Mouse (Mus musculus) kidney, postnatal 14 days (tissue): ENCODE results near the gene Farsa.

Experiments used
- DNase-seq: peaks from one replicate; pipeline ENCODE4 v3.0.0; 2022; ENCODE audit warnings: mixed read lengths

Gene Farsa

DNA sequence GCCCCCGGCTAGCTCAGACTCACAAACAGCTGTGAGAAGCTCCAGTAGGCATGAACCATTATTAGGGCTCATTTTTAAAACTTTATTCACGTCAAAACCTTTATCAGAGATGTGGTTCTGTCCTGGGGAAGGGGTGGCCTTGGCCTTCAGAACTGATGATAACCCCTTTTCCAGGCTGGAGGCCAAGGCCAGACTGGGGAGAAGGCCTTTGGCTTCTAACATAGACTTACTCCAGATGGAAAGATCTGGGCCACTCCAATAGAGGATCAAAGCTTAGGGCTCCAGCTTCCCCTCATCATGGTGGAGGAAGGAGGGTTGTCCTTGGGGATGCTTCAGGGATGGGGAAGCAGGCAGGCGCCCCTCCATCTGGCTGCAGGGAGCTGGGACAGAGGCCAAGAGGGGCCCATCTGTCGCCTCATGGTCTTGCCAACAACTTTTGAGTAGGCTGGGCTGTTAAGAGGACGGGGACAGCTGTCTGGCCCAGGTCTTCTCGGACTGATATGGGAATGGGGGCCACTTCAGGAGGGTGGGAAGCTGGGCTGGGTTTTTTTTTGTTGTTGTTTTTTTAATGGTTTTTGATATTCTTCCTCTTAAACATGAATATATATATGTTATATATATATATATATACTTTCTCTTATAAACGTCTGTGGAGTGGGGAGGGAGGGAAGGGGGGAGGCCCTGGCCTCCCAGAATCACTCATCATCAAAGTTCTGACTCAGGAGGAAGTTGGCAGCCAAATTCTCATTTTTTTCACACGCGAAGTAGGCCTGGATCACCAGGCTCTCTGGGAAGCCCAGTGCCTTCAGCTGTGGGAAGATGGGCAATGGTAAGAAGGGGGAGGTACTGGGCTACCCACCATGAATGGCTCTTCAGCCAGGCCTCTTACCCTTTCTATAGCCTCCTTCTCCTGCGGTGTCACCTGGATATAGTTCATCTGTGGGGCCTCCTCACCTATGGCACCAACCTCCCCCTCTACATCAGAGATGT, 21.6 kb upstream of the Farsa start:
- DNase-seq = no peak

DNA sequence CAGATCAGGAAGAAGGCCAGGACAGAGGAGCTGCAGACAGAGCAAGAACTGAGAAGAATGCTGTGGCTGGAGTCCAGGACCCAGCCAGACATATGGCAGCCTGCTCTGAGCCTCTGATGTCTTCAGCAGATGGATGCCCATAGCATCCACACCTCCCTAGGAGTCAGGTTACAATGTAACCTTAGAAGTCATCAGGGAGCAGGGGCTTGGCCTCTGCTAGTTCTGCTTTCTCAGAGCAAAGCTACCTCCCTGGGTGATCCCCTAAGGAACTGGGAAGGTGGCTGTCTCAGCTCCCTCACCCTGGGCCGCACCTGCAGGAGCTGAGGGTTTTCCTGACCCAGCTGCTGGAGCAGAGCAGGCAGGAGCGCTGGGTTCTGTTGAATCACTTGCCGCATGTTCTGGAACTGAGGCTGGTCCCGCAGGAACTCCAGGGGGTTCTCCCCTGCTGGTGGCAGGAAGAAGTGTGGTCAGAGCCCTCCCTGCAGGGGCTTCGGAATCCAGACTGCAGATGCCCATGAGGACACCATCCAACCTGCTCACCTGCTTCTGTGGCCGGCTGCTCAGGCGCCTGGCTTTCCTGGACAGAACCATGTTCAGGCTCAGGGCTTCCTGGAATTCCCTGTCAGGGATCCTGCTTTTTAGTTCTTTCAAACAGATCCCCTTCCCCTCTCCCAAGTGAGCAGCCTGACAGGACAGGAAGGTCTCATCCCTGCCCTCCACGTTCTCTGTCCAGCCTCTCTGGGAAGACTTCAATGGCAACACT, 19.5 kb upstream of the Farsa start:
- no peak for DNase-seq

DNA sequence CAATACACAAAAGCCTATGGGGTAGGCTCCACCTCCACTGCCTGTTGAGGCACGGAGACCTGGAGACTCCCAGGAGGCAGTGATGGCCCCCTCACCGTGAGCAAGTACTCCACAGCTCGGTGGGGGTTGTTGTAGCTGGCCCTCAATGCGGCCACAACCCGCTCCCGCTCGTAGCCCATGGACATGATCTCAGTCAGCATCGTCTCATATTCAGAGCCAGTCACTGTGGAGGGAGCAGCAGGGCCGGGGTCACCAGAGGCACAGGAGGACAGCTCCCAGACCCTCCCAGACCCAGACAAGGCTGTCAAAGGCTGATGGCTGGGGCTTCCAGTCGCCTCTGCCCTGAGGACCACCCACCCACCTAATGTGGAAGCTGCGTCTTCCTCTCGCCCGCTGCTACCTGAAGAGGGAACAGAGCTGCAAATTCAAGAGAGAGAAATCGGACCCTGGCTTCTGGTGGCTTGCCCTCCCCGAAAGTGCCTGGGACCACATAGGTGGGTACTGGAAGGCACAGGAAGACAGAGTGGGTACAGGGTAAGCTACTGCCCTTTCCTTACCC, 18.8 kb upstream of the Farsa start:
- DNase-seq = no peak

DNA sequence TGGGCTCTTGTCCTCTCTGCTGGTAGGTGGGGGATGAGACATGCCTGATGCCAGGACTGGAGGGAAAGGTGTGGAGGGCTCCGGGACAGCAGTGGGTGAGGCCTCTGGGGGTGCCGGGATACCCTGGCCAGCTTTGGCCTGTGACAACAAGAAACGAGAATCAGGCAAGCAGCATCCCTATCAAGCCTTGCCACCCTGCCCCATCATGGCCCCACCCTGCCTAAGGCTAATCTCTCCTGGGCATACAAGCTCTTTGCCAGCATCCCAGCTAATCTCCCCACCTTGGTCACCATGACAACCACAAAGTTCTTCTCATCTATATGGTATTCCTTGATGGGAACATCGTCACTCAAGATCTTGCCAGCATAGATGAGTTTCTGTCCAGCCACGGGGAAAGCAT, 18.3 kb upstream of the Farsa start:
- no peak for DNase-seq

DNA sequence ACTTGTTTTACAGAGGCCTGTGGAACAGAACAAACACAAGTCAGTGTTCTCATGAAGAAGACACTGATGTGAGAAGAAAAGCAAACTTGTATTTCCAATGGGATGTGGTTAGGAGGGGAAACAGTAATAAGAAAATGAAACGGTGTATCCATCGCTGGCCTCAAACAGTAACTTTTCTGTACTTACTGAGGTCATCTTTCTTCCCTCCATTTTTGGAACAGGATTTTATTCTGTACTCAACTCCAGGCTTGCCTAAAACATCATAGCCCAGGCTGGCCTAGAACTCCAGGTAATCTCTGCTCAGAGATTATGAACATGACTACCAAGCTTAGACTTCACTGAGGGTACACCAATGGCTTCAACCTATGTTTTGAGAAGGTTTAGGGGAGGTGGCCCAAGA, 17.4 kb upstream of the Farsa start:
- DNase-seq = no peak

DNA sequence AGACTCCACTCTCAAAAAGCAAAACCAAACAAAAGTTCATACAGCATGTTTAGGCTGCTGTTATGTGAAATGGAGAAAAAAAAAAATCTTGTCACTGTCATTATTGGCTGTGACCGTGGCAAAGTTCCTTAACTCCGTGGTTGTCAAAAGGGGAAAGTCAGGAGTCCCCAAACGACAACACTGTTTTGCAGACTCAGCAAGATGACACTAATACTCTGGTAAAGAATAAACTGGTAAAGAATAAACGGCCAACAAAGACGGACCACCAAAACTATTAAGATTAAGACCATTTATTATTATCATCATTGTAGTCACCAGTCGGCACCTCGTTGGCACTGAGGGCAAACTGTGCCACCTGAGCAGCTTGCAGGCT, 16.9 kb upstream of the Farsa start:
- no peak for DNase-seq

DNA sequence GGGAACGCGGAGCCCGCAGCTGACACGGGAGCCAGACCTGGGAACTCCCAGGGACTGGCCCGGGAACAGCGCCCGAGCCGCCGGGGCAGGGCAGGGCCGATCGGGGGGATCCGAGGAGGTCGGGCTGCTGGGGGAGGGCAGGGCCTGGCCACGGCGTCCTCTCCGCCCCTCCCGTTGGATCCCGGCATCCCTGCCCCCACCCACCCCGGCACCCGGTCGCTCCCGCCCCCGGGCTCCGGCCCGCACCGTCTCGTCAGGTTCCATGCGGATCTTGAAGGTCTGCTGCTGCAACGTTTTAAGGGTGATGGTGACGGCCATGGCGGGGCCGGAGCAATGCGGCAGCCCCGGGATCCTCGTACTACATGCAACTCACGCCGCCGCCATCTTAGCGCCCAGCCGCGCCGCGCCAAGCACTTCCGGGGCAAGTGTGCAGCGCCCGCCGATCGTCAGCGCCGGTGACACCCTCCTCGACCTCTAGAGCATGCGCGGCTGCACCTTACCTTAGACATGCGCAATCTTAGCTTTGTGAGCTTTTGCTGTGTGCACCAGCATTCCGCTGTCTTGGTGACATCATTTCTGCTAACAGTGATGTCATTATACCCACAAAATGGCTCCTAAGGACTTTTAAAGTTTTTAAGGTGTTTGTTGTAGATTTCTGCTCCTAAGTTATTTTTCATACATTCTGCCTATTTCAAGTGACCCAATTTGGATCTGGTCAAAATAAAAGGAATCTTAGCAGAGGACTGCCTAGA, 16.4 kb upstream of the Farsa start, which contains the start of gene Rad23a:
Gene Rad23a (minus strand): TSS at position 418 of the 752 bp plus-strand sequence.
- peak; percentile 94 for DNase-seq

DNA sequence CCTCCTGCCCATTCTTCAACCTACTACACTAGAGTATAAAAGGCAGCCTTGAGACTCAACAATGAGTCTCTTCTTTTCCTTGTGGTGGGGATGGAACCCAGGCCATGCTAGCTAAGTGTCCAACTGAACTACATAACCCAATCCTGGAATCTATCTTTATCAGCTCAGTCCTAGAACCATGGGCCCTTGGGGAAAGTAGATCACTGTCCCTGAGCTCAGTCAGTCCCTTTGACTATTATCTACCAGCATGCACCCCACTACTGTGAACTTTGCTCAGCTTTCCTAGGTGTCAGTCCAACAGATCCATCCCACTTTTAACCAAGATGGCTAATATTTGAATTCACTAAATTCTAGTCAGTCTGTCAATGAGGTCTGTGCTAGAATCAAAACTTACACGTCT, 15.3 kb upstream of the Farsa start:
- no peak for DNase-seq

DNA sequence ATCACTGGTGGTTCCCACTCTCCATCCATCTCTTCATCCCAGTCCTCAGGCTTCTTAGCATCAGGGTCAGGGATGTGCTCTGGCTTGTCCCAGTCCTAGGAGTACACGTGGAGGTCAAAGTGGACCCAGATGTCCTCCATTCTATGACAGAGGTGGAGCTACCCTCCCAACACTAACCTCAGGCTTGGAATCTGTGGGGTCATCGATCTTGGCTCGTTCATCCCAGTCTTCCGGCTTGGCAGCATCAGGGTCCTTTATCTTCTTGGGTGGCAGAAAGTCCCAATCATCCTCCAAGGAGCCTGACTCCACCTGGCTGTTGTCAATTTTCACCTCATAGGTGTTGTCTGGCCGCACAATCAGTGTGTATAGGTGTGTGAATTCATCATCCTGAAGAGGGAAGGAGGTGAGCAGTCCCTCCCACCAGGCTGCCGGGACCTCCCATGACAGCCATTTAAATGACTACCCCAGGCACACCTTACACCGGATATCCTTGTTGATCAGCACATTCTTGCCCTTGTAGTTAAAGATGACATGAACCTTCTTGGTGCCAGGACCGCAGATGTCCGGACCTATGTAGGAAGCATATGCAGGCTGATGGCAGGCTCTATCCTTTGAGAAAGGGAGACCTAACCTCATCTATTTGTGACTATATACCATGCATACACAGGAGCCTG, 12.3 kb upstream of the Farsa start:
- DNase-seq = no peak

DNA sequence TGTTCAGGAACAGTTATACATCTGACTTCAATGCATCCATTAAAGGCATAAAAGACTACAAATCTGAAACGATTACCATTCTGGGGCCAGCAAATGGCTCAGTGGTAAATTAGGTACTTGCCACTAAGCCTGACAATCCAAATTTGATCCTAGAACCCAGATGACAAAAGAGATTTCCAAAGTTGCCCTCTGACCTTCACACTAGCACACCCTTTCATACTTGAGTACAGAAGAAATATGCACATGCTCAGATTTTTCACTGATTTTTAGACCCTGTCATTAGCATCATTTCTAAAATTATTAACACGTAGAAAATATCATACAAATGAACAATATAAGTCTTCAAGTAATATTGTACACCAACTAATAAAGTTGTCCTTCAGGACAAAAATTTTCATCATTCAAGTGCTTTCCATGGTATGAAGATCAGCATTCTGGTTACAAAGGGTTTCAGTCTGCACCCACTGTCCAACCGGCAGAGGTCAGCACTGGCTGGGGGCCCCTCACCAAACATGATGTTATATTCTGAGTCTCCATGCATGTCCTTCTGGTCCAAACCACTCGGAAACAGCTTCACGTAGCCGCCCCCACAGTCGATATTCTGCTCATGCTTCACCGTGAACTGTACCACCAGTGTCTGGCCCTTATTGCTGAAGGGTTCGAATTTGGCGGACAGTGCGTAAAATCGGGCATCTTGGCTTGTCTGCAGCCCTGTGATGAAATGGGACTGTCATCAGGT, 11.3 kb upstream of the Farsa start:
- DNase-seq = peak; percentile 57

DNA sequence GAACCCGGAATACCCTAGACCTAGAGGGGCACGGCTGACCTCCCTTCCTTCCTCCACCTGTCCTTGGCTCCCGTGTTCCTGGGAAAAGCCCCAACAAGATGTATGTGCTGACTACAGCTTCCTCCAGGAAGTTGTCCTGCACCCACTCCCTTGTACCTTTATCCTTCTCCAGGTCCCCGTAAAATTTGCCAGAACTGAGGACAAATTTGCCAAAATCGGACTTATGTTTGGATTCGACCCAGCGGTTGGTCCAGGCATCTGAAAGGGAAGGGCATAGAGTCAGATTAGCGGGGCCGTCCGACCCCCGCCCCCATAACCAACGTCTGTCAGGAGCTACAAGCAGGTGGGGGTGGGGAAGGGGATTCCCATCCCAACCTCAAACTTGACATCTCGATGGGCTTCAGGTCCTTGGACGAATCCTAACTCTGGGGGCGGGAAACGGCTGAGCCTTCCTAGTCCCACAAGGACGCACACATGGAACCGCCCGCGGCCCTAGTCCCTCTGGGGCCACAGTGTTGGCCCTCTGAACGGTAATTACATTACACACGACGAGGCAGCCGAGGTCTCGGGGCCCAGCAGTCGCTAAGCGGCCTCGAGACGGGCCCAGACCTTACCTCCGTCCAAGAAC, 10.6 kb upstream of the Farsa start:
- DNase-seq = no peak

DNA sequence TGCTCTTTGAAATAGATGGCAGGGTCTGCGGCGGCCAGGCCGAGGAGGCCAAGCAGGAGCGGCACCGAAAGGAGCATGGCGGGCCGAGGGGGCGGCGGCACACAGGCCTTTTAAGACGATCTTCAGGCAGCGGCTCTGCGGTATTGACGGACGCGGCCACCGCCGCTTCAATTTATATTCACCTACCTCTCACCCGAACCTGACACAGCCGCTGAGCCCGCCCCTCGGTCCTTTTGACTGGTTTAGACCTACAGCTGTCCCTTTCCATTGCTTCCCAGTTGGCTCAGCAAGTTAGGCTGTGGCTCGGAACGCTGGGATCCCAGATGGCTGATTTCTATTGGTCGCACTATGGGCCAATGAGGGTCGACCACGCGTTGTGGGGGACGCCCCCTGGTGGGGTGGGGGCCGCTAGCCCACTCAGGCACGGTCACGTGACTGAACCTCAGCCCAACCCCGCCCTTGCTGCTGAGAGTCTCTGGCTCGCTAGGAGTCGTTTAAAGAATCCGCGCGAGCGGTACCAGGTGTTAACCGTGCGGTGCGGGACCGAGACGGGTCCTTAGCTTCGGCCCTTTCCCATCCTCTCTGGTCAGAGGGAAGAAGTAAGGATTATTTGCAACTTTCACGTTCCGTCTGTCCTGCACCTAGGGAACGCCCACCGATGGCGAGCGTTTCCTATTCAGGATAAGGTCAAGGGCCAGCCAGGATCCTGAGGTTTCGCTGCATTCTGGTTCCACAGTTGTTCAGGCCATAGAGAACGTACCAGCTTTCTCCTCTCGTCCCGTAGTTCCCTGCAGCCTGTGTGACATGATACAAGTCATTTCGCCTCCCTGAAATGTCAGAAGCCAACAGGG, 9.8 kb upstream of the Farsa start, which contains the start of gene Calr:
Gene Calr (minus strand): TSS at position 213 of the 851 bp plus-strand sequence.
- DNase-seq = peak; percentile 100

DNA sequence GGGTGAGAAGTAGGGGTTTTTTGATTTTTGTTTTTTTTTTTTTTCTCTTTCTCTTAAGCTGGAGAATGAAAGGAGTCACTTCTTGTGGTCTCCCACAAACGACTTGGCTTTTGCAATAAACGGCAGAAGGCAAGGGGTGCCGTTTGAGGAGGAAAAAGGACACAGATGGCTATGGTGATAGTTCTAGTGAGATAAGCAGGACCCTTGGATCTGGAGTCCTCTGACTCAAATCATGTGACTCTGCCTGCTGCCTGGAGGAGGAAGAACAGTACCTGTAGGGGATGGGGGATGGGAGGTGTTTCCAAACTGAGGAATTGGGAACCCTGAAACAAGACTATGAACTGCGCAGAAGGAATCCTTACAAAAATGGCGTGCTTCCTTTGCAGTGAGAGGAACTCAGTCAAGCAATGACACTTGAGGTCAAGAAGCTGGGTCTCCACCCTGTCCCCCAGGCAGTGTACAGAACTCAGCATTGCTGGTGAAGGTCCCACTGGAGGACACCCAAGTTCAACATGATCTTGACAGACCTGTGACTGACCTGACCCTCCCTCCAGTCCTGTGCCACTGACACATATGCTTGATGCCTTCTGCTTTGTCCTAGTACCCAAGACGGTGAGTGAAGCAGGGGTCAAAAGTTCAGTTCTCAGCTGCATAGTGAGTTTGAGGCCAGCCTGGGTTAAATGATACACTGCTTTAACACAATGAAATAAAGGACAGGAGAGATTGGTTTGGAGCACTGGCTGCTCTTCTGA, 8.9 kb upstream of the Farsa start:
- no peak for DNase-seq

DNA sequence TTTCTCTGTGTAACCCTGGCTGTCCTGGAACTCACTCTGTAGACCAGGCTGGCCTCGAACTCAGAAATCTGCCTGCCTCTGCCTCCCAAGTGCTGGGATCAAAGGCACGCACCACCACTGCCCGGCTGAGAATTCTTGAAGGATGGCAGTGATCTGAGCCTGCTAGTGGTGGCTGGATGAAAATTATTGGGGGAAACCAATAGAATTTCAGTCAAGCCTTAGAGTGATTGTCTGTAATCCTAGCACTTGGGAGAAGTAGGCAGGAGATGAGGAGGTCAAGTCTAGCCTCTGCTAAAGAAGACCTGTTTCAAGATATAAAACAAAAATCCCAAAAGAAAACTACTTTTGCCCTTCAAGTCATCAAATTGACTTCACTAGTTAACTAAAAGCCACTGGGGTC, 355 bp upstream of the Farsa start:
- DNase-seq = no peak

DNA sequence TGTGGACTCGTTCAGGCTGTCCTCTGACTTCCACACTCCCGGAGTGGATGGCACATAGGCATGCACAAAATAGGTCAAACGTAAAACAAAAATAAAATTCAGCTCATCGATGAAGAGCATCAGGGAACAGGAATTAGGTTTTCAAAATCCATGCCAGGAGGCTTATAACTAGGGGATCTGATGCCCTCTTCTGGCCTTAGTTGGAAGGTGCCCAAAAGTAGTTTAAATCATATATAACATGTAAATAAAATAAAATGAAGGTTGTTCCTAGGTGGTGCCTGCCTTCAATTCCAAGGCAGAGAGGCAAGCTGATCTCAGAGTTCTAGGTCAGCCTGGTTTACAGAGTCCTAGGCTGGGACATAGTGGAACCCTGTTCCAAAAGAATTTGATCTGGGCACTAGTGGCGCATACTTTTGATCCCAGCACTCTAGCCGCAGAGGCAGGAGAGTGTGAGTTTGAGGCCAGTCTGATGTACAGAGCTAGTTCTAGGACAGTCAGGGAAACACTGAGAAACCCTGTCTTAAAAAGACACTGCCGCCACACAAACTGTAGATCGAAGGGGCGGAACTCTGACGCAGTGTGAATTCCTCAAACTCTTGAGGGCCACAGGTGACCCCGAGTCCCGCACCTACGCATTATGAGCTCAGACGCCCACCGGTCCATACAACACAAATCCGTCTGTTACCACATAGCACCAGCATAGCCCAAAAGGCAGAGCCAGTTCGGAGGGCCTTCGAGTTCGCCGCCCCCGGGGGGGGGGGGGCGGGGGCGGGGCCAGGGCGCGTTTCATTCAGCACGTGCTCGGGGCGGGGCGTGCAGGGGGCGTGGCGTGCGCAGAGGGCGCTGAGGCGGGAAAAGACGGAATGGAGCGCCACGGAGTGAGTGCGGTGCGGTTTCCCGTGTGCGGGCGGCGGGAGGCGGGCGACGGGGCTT, 14.9 kb downstream of the Farsa start, which contains the start of gene Syce2:
Gene Syce2 (plus strand): TSS at position 736 of the 933 bp plus-strand sequence.
- DNase-seq = peak; percentile 87

DNA sequence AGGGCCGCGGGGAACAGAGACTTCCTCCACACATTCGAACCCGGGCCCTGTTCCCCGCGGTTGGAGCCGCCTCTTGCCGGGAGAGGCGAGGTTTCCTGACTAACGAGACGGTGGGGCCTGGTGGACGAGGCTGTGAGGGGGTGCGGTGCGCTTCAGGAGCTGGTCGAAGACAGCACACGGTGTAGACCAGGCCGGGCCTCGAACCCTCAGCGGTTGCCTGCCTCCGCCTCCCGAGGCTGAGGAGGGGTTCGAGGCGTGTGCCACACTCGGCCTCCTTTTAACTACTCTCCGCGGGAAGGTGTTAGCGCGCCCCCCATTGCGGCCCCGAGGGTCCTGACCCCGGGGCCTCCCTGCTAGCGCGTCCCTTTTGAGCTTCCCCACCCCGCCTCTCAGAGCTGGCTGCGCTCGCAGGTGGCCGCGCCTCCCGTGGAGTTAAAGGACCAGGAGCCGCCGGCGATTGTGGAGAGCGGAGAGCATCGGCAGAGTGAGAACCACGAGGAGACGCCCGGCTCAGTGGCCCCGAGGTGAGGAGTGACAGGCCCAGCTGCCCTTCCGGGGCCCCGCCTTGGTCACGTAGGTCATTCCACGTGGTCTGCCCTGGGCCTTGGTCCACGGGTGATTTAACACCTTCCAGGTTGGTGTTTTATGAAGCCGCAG, 15.6 kb downstream of the Farsa start:
- DNase-seq = peak; percentile 47

DNA sequence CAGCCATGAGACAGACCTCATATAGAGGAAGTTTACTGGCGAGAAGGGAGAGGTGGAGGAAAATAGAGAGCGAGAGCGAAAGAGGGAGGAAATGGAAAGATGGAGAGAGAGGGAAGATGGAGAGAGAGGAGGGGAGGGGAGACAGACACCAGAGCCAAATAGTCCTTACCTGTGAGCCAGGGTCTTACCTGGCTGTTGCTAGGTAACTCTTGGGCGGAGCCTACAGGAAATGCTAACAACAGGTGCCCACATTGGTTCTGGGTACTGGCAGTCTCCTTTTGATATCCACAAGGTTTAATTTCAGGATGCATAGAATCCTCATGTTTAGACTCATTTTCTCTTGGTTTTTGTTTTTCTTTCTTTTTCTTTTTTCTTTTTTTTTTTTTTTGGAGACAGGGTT, 16.2 kb downstream of the Farsa start:
- no peak for DNase-seq
